ENCODE assay signal across 21 mouse cellular contexts in genomic region chr3:129648598-129648997, GRCm38 (mm10).
DNase-seq lines count a peak whose midpoint lies in the region; ATAC-seq and TF ChIP-seq lines count a peak whose summit lies in the region.
"Had no signal": no experiment of that assay in that cellular context is flagged by ENCODE, and none has a peak within 500 bp of the region (broad histone marks: within the 10 kb centered on the region; RNA-seq: fewer than 3 reads in every experiment).

No protein-coding gene starts in this region.

- no peak overlapping the region for H3K4me3 ChIP-seq in forebrain, postnatal 0 days (ENCODE audit: low read depth, low read length)
- no peak overlapping the region for H3K4me3 ChIP-seq in forebrain, embryonic 14.5 days (ENCODE audit: low read depth, low read length)
- no peak overlapping the region for H3K4me3 ChIP-seq in kidney, embryonic 14.5 days (ENCODE audit: low read length)
- H3K4me3 ChIP-seq: embryonic facial prominence, embryonic 12.5 days; forebrain, embryonic 12.5 days; gastrocnemius, adult 2 months; hindbrain, embryonic 12.5 days had no signal

- peak; percentile 32; the same call in 1 of the 2 replicates for ATAC-seq in forebrain, postnatal 0 days
- no peak for ATAC-seq in forebrain, embryonic 14.5 days
- 0 out of 2 replicates have a peak, but pooled peaks have one; percentile 29 for ATAC-seq in kidney, embryonic 14.5 days (ENCODE audit: low FRiP score, low TSS enrichment)
- ATAC-seq: inflammation-experienced regulatory T-cells, adult 6 months had no signal

- H3K9ac ChIP-seq in forebrain, postnatal 0 days: no peak overlapping the region
- H3K9ac ChIP-seq in forebrain, embryonic 14.5 days (ENCODE audit: low read length): no peak overlapping the region
- no peak overlapping the region for H3K9ac ChIP-seq in kidney, embryonic 14.5 days (ENCODE audit: low read depth, low read length)
- H3K9ac ChIP-seq: embryonic facial prominence, embryonic 12.5 days; forebrain, embryonic 12.5 days; hindbrain, embryonic 12.5 days had no signal

- no peak for TF ChIP-seq CTCF in forebrain, postnatal 0 days (IDR thresholded peaks at IDR 0.05; ENCODE audit: low read depth)

- no peaks in the 10 kb centered on the region for H3K4me1 ChIP-seq in forebrain, postnatal 0 days (ENCODE audit: insufficient read depth)
- no peaks in the 10 kb centered on the region for H3K4me1 ChIP-seq in forebrain, embryonic 14.5 days (ENCODE audit: control insufficient read depth, insufficient read depth, low read length)
- H3K4me1 ChIP-seq in kidney, embryonic 14.5 days (ENCODE audit: control insufficient read depth, insufficient read depth, low read length): peaks cover 14% of the 10 kb centered on the region; the same call in 1 of the 2 replicates

- H3K27ac ChIP-seq in forebrain, postnatal 0 days (ENCODE audit: low read depth, low read length): no peak overlapping the region
- H3K27ac ChIP-seq in forebrain, embryonic 14.5 days (ENCODE audit: low read depth, low read length): no peak overlapping the region
- H3K27ac ChIP-seq in kidney, embryonic 14.5 days (ENCODE audit: low read depth, low read length): no peak overlapping the region
- H3K27ac ChIP-seq: embryonic facial prominence, embryonic 12.5 days; forebrain, embryonic 12.5 days; gastrocnemius, adult 2 months; hindbrain, embryonic 12.5 days had no signal

- DNase-seq in forebrain, postnatal 0 days: no peak
- no peak for DNase-seq in forebrain, embryonic 14.5 days (ENCODE audit: low spot score)
- no peak for DNase-seq in kidney, postnatal 10 days
- peak; percentile 15 for DNase-seq in testis, postnatal 10 days (ENCODE audit: low spot score)
- DNase-seq in testis, postnatal 14 days (ENCODE audit: low spot score): no peak
- DNase-seq in spleen, postnatal 36 days (ENCODE audit: low spot score in 2 of 2): no peak
- DNase-seq: adrenal gland, postnatal 10 days; cerebellum, adult 11 months; cerebellum, adult 8-10 months; cerebellum, postnatal 14 days; embryo, embryonic 11 days; gastrocnemius, adult 2 months; gastrocnemius, postnatal 25 days; heart, postnatal 10 days; heart, postnatal 4 days had no signal

- no peaks in the 10 kb centered on the region for H3K36me3 ChIP-seq in forebrain, postnatal 0 days (ENCODE audit: insufficient read depth)
- H3K36me3 ChIP-seq in forebrain, embryonic 14.5 days (ENCODE audit: control insufficient read depth, insufficient read depth, low read length): no peaks in the 10 kb centered on the region
- H3K36me3 ChIP-seq in kidney, embryonic 14.5 days (ENCODE audit: control insufficient read depth, insufficient read depth, low read length): no peaks in the 10 kb centered on the region
- H3K36me3 ChIP-seq: embryonic facial prominence, embryonic 12.5 days; forebrain, embryonic 12.5 days; hindbrain, embryonic 12.5 days had no signal

- WGBS in forebrain, postnatal 0 days: 87% methylated on average over 5 of the region's 5 CpGs
- 90% methylated on average over 5 of the region's 5 CpGs for WGBS in forebrain, embryonic 14.5 days
- WGBS in kidney, embryonic 14.5 days: 50% methylated on average over 5 of the region's 5 CpGs

- H3K27me3 ChIP-seq in forebrain, postnatal 0 days (ENCODE audit: insufficient read depth, low read length): no peaks in the 10 kb centered on the region
- no peaks in the 10 kb centered on the region for H3K27me3 ChIP-seq in forebrain, embryonic 14.5 days (replicated peaks; ENCODE audit: control insufficient read depth, insufficient read depth, low read length)
- no peaks in the 10 kb centered on the region for H3K27me3 ChIP-seq in kidney, embryonic 14.5 days (ENCODE audit: control insufficient read depth, insufficient read depth, low read length)
- H3K27me3 ChIP-seq: CH12.LX; embryonic facial prominence, embryonic 12.5 days; forebrain, embryonic 12.5 days; hindbrain, embryonic 12.5 days had no signal

- no peaks in the 10 kb centered on the region for H3K9me3 ChIP-seq in forebrain, postnatal 0 days (ENCODE audit: low read length)
- no peaks in the 10 kb centered on the region for H3K9me3 ChIP-seq in forebrain, embryonic 14.5 days (replicated peaks; ENCODE audit: control insufficient read depth, low read length)
- no peaks in the 10 kb centered on the region for H3K9me3 ChIP-seq in kidney, embryonic 14.5 days (ENCODE audit: control insufficient read depth, low read length)
- H3K9me3 ChIP-seq: embryonic facial prominence, embryonic 12.5 days; forebrain, embryonic 12.5 days; hindbrain, embryonic 12.5 days had no signal

- no peak overlapping the region for H3K4me2 ChIP-seq in forebrain, postnatal 0 days (ENCODE audit: low read depth)
- H3K4me2 ChIP-seq in forebrain, embryonic 14.5 days (ENCODE audit: low read length): no peak overlapping the region
- no peak overlapping the region for H3K4me2 ChIP-seq in kidney, embryonic 14.5 days (replicated peaks; ENCODE audit: low read depth, low read length)
- H3K4me2 ChIP-seq: embryonic facial prominence, embryonic 12.5 days; forebrain, embryonic 12.5 days; hindbrain, embryonic 12.5 days had no signal
